Mouse (Mus musculus) kidney, embryonic 16.5 days (tissue): ENCODE data around the gene Capn5. TPM values are rescaled to one million over a fixed set of nuclear protein-coding genes. Genes with fewer than 3 reads are reported as not detected.

Source experiments
- ATAC-seq: fragments of 200-750 bp; cut with Nextera tagmentation; 2 replicates; pipeline ENCODE4 v1.8.0; 2017; ENCODE audit warnings: moderate TSS enrichment; ENCODE audit not compliant: low FRiP score, low TSS enrichment
- H3K27ac ChIP-seq: fragments of 300-500 bp; sonication (generic); 2 replicates; pipeline ENCODE4 v1.5.1; 2014; ENCODE audit warnings: low read length
- H3K27me3 ChIP-seq: fragments of 300-500 bp; sonication (generic); 2 replicates; pipeline ENCODE4 v1.6.1; 2014; ENCODE audit warnings: low read length, control low read depth, mixed read lengths; ENCODE audit not compliant: insufficient read depth
- H3K36me3 ChIP-seq: fragments of 300-500 bp; sonication (generic); 2 replicates; pipeline ENCODE4 v1.6.1; 2014; ENCODE audit warnings: low read length, control low read depth, mixed read lengths; ENCODE audit not compliant: insufficient read depth
- H3K4me1 ChIP-seq: fragments of 300-500 bp; sonication (generic); 2 replicates; pipeline ENCODE4 v1.6.1; 2014; ENCODE audit warnings: low read length, control low read depth, mixed read lengths; ENCODE audit not compliant: insufficient read depth
- H3K4me2 ChIP-seq: fragments of 300-500 bp; sonication (generic); replicated peaks from 2 replicates; pipeline ENCODE4 v1.6.1; 2014; ENCODE audit warnings: low read depth, low read length
- H3K4me3 ChIP-seq: fragments of 300-500 bp; sonication (generic); 2 replicates; pipeline ENCODE4 v1.5.1; 2014; ENCODE audit warnings: mild to moderate bottlenecking, low read length
- H3K9ac ChIP-seq: fragments of 300-500 bp; sonication (generic); replicated peaks from 2 replicates; pipeline ENCODE4 v1.6.1; 2014; ENCODE audit warnings: low read length
- H3K9me3 ChIP-seq: fragments of 300-500 bp; sonication (generic); 2 replicates; pipeline ENCODE4 v1.6.1; 2016; ENCODE audit warnings: low read length, control low read depth
- WGBS: fragments of 180-500 bp; shearing (Covaris S2); extraction: QIAGEN DNeasy Blood & Tissue Kit; methylation state at CpG from one replicate; pipeline ENCODE4 v1.1.7; 2014; 5-methylcytosine and 5-hydroxymethylcytosine counted together
- polyA plus RNA-seq: library from polyadenylated mRNA; unstranded; fragments of >200 nt; fragmentation: Nextera tagmentation; extraction: Ambion mirVana; gene quantifications from 2 replicates; pipeline ENCODE4 v1.2.1, GENCODE M21; 2015

The Capn5 gene
- 17.4 and 19.5 TPM in 2 replicates for polyA plus RNA-seq

DNA sequence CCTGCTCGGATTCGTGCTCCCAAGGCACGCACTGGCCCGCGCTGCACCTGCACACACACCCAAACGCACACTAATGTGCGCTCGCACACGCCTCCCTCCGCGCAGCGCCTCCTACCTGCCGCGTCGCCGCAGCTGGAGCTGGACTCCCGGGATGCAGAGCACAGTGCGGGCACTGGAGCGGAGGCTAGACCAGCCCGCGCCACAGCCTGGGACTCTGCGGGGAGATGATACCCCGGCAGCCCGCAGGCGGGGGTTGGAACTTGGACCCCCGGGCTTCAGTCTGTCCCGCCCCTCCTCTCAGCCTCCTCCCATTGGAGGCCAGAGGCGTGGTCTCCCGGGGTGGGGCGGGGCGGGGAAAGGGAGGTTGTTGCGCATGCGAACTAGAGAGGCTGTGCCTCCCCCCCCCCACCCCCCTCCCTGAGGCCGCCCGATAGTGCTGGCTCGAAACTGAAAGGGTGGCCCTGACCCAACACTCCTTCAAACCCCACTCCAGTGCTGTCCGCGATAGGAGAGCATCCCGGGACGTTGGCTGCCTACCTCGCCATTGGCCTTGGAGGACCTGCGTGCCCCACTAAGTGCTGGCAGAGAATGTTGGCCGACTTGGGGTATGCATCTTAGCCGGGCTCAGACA lies at the start of gene Capn5:
Gene Capn5, minus strand, starts transcription at position 346 of the 631 bp plus-strand sequence.
- Histone ChIP-seq H3K4me2 (peak within 1 kb of the TSS; percentile 79), H3K4me3 (peak within 1 kb of the TSS; percentile 85), H3K36me3 (no peaks in the 10 kb centered on the region), H3K27me3 (no peaks in the 10 kb centered on the region), H3K9ac (peak within 1 kb of the TSS; percentile 73), H3K9me3 (no peaks in the 10 kb centered on the region), H3K27ac (peak within 1 kb of the TSS; percentile 85), H3K4me1 (peaks cover 27% of the 10 kb centered on the region)
- ATAC-seq, result peak; percentile 87
- 1% methylated on average over 38 of the region's 44 CpGs for WGBS

DNA sequence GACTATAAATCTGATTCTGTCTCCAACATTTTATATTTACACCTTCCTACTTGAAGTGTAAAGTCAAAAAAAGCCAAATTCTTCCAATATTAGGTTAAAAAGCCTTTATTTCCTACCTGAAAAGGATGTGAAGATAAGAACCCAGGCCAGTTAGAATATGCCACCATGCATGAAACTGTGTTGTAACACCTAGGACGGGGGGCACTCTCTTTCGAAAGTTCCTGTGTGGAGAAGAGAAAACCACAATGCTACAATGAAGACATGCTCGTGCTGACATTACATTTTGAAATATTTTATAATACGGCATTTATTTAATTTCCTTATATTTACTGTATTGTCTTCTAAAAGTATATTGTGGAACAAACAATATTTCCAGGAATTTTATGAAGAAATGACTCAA lies 45.7 kb upstream of the Capn5 start:
- H3K4me3 ChIP-seq, result no peak overlapping the region
- no peaks in the 10 kb centered on the region for H3K4me1 ChIP-seq
- H3K36me3 ChIP-seq, result no peaks in the 10 kb centered on the region
- no peak overlapping the region for H3K4me2 ChIP-seq
- no peak for ATAC-seq
- H3K27ac ChIP-seq, result no peak overlapping the region
- no peak overlapping the region for H3K9ac ChIP-seq
- H3K27me3 ChIP-seq, result no peaks in the 10 kb centered on the region
- H3K9me3 ChIP-seq, result no peaks in the 10 kb centered on the region
- 89% methylated on average over 4 of the region's 4 CpGs for WGBS

DNA sequence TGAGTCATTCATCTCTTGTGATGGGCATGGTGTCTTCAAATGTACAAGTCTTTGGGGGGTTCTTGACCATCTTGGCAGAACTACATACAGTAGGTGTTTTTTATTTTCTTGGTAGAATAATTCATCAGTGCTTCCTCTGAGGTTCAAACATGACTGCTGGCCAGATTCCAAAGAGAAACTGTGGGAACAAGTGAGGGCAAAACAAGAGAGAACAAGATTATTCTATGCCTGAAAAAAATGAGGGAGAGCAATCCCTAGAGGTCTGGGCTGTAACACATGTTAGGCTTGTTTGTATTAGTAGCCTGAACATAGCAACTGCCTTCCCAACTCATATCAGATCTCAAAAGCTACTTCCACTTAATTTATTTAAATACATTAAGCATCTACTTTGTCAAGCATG lies 38.6 kb upstream of the Capn5 start:
- ATAC-seq, result no peak
- Histone ChIP-seq H3K27me3 (no peaks in the 10 kb centered on the region), H3K9me3 (no peaks in the 10 kb centered on the region), H3K27ac (no peak overlapping the region), H3K4me2 (no peak overlapping the region), H3K4me1 (no peaks in the 10 kb centered on the region), H3K4me3 (no peak overlapping the region), H3K9ac (no peak overlapping the region), H3K36me3 (no peaks in the 10 kb centered on the region)

DNA sequence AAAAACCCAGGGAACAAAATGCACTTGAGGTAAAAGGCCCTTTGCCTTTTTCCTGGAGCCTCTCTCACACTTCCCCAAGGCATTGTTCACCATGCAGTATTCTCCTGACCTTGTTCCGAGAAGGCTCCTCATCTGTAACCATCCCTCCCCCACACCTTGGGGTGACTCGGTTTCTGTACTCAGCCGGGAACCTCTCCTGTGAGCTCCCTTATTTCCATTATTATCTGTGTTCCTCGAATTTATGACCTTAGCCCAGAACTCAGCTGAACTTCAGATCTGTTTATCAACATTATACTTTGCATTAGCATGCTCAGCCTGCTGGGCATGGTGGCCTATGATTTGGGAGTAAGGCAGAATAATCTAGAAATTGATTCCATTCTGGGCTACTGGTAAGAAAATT lies 24.9 kb upstream of the Capn5 start:
- H3K27ac ChIP-seq, result no peak overlapping the region
- H3K9me3 ChIP-seq, result no peaks in the 10 kb centered on the region
- no peak overlapping the region for H3K4me3 ChIP-seq
- H3K27me3 ChIP-seq, result no peaks in the 10 kb centered on the region
- 59% methylated on average over 4 of the region's 4 CpGs for WGBS
- no peaks in the 10 kb centered on the region for H3K4me1 ChIP-seq
- no peaks in the 10 kb centered on the region for H3K36me3 ChIP-seq
- no peak overlapping the region for H3K9ac ChIP-seq
- ATAC-seq, result no peak
- no peak overlapping the region for H3K4me2 ChIP-seq

DNA sequence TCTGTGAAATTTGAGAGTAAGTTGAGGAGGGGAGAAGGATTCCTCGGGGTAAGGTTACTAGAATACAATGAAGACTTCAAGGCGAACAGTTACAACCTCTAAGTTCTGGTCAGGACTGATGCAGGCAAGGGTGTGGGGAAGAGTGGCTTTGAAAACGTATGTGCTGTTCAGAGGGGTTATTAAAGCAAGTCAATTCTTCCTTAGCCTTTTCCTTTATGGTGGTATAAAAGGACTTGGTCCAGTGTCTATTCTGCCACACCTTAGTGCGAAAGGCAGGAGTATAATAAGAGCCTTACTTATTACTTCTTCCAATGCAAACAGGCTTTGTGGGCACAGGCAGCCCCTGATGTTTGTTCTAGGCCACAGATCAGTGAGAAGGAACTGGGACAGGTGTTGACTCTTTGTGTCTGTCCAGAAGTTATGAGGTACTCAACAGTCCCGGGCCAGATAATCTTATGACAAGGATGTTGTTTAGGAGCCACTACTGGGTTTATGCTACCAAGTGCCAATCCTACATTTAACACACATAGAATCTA lies 23.5 kb upstream of the Capn5 start:
- no peak overlapping the region for H3K27ac ChIP-seq
- no peak for ATAC-seq
- H3K4me2 ChIP-seq, result no peak overlapping the region
- no peaks in the 10 kb centered on the region for H3K9me3 ChIP-seq
- 70% methylated on average over 5 of the region's 5 CpGs for WGBS
- no peaks in the 10 kb centered on the region for H3K36me3 ChIP-seq
- no peaks in the 10 kb centered on the region for H3K4me1 ChIP-seq
- H3K9ac ChIP-seq, result no peak overlapping the region
- no peak overlapping the region for H3K4me3 ChIP-seq
- H3K27me3 ChIP-seq, result no peaks in the 10 kb centered on the region

DNA sequence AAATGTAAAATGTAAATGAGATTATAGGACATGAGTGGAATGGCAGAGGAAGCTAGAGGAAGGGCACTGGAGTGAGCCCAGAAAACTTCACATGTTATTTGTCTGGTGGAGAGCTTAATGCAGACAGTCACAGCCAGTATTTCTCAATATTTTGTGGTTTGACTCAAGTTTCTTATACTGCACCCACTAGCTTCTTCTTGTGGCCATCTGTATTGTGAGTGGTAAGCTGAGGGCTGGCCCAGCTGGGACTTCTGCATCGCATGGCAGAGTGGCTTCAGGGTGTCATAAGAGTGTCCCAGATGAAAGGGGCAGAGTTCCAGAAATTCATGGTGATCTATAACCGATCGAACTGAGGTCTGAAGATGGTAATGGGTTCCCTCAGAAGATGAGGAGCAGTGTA lies 22.3 kb upstream of the Capn5 start:
- Histone ChIP-seq H3K27me3 (peaks cover 7% of the 10 kb centered on the region), H3K9me3 (no peaks in the 10 kb centered on the region), H3K9ac (no peak overlapping the region), H3K27ac (no peak overlapping the region), H3K4me1 (no peaks in the 10 kb centered on the region), H3K4me3 (no peak overlapping the region), H3K4me2 (no peak overlapping the region), H3K36me3 (no peaks in the 10 kb centered on the region)
- WGBS, result 91% methylated on average over 3 of the region's 3 CpGs
- ATAC-seq, result no peak

DNA sequence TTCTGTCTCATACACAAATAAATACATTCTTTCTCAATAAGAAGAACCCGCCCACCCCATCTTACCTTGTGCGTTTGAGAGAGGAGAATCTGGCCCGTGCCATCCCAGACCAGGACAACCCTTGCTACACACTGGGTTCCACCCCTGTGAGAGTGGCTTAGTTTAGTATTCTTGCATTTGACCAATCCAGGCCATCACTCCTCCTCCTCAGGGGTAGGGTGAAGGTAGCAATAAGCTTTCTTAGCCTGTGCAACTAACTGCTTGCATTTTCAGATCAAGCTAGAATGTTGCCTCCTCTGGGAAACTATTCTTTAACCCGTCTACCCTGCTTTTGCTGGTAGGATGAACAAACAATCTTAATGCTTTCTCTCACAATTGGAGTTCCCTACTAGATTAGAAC lies 21.3 kb upstream of the Capn5 start, which contains the start of gene B3gnt6:
Gene B3gnt6, minus strand, starts transcription at position 101 of the 400 bp plus-strand sequence.
- Histone ChIP-seq H3K36me3 (no peaks in the 10 kb centered on the region), H3K27me3 (peaks cover 17% of the 10 kb centered on the region), H3K4me1 (no peaks in the 10 kb centered on the region; the same call in 1 of the 2 replicates), H3K4me3 (no peak within 1 kb of the TSS), H3K4me2 (no peak within 1 kb of the TSS), H3K9ac (no peak within 1 kb of the TSS), H3K9me3 (no peaks in the 10 kb centered on the region), H3K27ac (no peak within 1 kb of the TSS)
- 93% methylated on average over 4 of the region's 4 CpGs for WGBS
- no peak for ATAC-seq

DNA sequence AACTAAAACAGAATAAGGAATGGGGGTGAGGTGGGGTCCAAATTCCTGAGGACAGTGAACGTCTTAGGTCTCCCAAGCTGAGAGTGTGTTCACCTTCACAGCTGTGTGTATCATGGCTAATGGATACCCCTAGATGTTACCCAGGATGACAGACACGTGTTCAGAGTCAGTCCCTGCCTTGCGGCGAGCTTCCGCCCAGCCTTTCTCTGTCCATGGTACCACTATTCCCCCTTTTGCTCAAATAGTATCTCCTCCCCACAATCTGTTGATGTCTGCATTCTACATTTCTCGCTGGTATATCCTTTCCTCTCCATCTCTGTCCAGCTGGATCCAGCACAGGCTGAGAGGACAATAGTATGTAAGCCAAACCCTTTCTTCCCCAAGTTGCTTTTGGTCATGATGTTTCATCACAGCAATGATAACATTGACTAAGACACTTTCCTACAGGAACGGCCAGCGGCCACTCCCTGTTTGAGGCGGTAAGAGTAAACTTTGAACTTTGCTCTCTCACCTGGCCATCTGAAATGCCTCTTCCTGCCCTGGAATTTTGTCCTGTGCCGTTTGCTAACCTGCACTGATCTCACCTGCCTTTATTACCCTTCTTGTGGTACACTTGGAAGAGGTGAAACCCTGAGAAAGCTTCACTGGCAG lies 17.2 kb upstream of the Capn5 start:
- WGBS, result 33% methylated on average over 10 of the region's 10 CpGs
- H3K27me3 ChIP-seq, result peaks cover 40% of the 10 kb centered on the region
- no peak overlapping the region for H3K27ac ChIP-seq

DNA sequence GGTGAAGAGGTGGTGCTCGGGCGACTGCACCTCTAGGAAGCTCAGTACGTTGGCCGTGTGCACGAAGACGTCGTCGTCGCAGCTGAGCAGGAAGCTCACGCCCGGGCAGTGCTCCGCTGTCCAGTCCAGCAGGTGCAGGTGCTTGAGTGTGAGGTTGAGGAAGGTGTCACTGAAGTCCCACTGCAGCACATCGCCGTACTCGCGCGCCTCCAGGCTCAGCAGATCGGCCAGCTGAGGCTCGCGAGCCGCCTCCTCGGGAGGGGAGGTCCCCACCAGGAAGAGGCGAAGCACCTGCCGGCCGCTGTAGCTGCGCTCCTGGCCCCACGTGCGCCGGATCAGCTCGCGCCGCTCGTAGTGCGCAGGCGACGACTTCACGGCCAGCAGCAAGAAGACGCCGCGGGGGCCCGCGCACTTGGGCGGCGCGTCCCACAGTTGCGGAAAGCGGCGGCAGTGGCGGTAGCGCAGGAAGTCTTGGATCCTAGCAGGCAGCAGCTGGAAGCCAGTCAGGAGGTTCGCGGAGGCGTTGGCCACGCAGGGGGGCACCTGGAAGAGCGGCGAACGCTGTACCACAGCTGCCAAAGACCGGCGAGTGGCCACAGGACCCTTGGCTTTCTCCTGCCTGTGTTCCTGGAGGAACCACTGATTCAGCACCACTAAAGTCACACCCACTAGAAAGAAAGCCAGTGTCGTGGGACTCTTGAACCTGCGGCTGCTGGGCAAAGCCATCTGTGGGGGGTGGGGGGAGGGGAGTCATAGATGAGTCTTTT lies 16.1 kb upstream of the Capn5 start:
- Histone ChIP-seq H3K27me3 (peaks cover 40% of the 10 kb centered on the region), H3K4me3 (peak overlapping the region; percentile 43), H3K27ac (no peak overlapping the region), H3K4me1 (peaks cover 13% of the 10 kb centered on the region), H3K9me3 (no peaks in the 10 kb centered on the region), H3K9ac (peak overlapping the region; percentile 46), H3K4me2 (peak overlapping the region; percentile 60), H3K36me3 (no peaks in the 10 kb centered on the region)
- 2% methylated on average over 60 of the region's 61 CpGs for WGBS
- ATAC-seq, result peak; percentile 32; the same call in 1 of the 2 replicates

More for the DNA sequence above, 17.2 kb upstream of the Capn5 start:
- no peaks in the 10 kb centered on the region for H3K9me3 ChIP-seq
- peak; percentile 43; the same call in 1 of the 2 replicates for ATAC-seq
- H3K4me2 ChIP-seq, result no peak overlapping the region
- H3K4me1 ChIP-seq, result peaks cover 13% of the 10 kb centered on the region
- H3K9ac ChIP-seq, result no peak overlapping the region
- no peaks in the 10 kb centered on the region for H3K36me3 ChIP-seq
- H3K4me3 ChIP-seq, result no peak overlapping the region
